Mouse (Mus musculus) right cerebral cortex, postnatal 25 days (tissue): Measurements from ENCODE around the gene Gm11549.

Experiments
- DNase-seq: peaks from one replicate; pipeline ENCODE4 v3.0.0; 2022

Gm11549 gene

DNA sequence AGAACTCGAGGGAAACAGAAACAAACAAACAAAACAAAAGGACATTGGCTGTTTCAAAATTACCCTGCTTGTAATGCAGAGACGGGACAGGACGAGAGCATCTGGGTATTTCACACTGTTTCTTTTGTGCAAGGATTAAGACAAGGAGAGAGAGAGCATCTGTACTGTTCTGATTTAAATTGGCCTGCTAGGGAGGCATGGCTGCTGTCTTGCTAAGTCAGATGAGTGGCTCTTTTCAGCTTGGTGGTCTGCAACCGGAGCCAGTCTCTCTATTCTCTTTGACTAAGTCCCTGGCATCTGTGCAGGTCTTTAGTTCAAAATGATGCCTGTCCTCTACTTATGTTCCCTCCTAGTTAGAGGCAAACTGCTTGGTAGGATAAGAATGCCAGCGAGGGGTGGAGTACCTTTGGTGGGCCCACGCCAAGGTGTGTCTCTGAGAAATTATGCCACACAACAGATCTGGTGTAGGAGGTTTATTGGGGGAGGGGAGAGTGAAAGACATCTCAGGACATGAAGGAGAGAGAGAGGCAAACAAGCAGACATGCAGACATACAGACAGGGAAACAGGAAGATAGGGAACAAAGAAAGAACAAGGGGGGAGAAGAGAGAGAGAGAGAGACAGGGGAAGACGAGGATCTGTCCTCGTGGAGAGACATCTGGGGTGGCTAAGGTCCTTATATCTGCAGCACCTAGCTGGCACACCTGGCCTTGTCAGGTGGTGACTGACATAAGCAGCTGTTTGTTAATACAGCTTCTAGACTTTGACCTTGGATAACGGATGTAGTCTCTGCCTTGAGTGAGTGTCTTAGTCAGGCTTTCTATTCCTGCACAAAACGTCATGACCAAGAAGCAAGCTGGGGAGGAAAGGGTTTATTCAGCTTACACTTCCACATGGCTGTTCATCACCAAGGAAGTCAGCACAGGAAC is 15.5 kb downstream of the Gm11549 start:
- DNase-seq = no peak

GRCm38 (mm10) chr3:36505306-36505705 is 16.3 kb downstream of the Gm11549 start:
- DNase-seq = no peak

GRCm38 (mm10) chr3:36501546-36501945 is 20.1 kb downstream of the Gm11549 start:
- DNase-seq = no peak

DNA sequence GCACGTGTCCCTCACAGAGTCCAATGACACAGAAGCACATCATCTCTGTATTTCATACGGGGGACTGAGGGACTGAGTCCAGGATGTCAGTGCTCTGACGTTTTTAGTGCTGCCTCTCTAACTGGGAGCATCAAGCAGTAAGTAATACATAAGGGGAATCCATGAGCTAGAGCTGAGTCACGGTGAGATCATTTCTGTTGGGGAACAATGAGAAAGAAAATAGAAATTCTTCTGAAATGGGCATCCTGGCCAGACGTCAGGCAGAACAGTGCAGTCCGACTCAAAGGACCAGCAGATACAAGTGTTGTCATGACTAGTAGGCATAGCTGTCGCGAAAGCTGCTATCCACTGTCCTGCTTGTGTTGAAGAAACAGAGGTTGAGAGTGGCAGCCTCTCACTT is 20.6 kb downstream of the Gm11549 start:
- no peak for DNase-seq

DNA sequence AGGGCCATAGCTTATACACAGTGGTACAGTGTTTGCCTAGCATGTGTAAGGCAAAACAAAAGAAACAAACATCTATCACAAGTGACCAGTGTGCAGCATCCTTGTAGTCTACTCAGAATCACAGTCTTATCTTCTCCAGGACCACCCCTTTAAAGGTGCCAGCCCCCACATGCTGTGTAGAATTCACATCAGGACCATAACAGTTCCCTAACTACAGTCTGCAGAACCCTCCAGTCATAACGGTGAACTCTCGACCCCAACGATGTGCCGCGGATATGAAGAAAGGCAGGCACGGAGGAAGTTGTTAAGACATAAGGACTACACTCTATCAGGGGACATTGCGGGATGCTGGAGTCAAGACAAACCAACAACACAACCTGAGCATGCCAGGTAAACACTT is 22.2 kb downstream of the Gm11549 start:
- no peak for DNase-seq

- DNase-seq = no peak
These were observed 23.4 kb downstream of the Gm11549 start for GRCm38 (mm10) chr3:36498224-36498623.

- peak; percentile 74 for DNase-seq
These were observed 24.9 kb downstream of the Gm11549 start for GRCm38 (mm10) chr3:36496746-36497145.

DNA sequence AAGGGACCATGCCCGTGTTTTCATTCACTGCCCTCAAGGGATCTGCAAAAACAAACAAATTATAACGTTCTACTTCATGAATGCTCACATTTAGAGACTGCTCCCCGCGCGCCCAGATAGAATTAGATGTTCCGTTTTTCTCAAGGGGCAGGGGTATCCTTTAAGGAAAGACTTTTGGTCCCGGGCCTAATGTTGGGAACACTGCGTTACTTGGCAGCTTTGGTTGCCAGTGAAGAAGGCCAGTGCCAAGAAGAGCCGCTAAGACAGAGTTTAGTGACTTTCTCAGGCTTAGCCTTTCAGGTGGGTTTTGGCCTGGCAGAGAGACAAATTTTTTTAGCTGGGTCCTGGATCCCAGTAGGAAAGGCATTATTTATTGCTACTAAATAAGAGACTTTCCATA is 25.3 kb downstream of the Gm11549 start:
- DNase-seq = no peak

DNA sequence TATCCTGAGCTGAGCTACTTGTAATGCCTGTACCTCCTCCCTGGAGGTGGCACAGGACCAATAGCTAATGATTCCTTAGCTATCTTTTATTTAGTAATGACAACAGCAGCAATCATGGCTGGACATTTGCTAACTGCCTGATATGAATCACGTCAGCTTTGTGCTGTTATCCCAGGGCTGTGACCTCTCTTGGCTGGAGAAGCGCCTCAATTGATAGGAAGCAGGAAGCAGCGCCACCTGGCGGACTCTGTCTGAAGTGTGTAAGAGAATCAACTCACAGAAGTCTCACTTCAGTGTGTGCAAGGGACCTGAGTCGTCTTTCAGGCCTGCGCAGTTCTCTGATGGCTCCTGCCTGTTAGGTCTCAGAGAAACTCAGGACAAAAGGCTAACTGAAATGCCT is 26.2 kb downstream of the Gm11549 start:
- DNase-seq = peak; percentile 73

DNA sequence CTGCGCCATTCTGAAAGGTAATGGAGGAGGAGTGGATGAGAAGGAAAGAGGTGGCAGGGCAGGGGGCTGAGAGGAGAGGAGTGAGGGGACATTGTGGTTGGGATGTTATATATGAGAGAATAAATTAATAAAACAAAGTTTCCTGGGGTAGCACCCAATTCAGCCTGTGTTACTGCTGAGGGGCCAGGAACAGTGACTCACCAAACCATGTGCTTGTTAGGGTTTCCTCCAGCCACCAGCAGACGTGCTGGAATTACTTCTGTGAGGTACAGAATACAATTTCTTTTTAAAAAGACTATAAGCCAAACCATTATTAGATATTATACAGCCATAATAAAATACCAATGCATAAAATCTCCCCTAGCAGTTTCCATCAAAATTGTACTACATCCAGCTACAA is 27.0 kb downstream of the Gm11549 start:
- no peak for DNase-seq

GRCm38 (mm10) chr3:36493641-36494283 is 27.9 kb downstream of the Gm11549 start:
- DNase-seq = no peak

DNA sequence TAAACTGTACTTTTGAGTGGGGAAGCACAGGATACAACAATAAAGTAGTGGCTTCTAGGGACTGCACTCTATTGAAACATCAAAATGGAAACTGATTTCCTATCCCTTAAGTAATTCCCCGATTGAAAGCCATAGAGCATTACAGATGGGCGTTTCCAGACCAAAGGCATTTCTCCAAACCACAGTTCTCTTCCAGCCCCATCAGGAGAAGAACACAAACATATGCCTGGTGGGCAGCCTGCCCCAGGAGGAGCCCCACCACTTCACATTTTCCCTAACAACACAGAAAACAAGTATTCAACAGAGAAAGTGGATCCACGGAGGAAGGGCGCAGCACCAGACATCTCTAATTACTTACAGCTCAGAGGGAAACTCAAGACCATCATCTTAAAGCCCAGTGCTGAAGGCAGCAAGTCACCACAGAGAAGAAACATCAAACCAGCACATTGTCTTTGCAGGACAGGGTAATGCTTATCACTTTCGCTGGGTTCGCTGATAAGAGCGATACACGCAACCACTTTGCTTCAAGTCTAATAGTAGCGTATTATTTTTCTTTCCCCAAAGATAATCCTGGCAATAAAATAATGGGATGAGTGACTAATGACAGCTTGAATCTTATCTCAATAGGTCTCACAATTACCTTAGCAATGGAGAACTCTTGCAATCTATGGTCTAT is 28.8 kb downstream of the Gm11549 start:
- DNase-seq = no peak

- DNase-seq = no peak
These were observed 30.1 kb downstream of the Gm11549 start for GRCm38 (mm10) chr3:36491535-36491934.

DNA sequence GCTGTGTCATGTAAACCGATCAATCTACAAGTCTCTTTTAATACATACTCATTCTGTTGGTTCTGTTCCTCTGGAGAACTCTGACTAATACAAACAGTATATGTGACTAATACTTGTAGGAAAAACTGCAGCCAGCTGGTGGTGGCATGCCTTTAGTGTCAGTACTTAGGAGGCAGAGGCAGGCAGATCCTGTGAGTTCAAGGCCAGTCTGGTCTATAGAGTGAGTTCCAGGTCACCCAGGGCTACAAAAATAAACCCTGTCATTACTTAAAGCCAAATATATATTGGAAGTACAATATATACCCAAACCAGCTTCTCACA is 32.1 kb downstream of the Gm11549 start:
- DNase-seq = no peak

DNA sequence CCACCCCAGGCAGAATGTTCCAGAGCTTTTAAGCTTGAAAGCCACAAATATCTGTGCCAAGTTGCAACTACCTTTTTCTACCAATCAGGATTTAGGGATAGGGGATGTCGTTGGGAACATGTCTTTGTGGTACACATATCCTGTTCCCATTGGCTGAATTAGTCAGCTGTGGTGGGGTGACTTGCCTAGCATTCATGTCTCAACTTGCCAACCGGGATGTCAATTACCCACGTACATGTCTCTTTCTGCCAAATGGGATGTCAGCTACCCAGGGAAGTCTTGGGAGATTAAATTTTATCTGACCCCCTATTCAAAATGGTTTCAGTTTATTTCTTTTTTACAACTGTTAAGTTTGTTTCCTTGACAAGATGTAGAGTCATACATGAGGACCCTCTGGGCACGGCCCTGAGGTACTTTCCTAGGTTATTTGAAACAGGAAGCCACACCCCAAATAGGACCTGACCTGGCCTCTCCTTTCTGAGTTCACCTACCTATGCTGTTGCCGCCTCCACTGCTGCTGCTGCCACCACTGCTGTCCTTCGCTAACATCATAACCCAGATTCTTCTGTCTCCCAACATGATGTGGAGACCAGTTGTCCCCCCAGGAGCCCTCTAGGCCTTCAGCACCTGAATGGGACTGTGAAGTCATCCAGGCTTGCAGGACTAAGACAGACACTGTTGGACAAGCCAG is 32.6 kb downstream of the Gm11549 start:
- DNase-seq = no peak

GRCm38 (mm10) chr3:36488367-36488766 is 33.2 kb downstream of the Gm11549 start:
- DNase-seq = no peak

DNA sequence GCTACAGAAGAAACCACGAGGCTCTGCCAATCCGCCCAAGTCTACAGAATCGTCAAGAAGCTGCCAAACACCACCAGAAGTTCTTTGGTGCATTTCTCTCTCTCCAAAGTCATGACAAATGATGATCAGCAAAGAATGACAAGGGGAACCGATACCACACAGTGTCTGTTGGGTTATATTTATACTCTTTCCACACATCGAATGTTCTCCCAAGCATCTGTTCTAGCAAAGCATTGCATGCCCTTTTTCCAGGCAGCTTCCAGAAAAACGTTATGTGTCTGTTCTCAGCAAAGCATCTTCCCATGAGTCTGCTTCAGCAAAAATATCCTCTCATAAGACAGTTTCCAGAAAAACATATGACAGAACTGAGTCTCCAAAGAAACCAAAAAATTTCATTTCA is 34.7 kb downstream of the Gm11549 start:
- no peak for DNase-seq

DNA sequence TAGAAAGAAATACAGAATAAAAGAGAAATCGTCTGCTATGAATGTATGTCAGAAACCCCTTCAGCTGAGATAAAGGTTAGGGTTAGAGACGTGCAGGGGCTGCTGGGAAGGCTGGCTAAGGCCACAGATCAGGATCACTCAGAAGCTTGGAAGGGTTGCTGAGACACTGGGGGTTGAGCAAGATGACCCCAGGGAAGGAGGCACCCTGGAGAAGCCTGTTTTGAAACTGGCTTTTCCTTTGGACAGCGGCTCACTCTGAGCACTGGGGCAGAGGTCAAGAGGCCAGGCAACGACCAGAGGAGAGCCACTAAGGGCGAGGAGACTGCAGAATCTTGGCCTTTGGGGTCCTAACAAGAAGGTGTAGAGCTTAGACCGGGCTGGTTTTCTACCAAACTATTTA is 35.4 kb downstream of the Gm11549 start:
- no peak for DNase-seq

DNA sequence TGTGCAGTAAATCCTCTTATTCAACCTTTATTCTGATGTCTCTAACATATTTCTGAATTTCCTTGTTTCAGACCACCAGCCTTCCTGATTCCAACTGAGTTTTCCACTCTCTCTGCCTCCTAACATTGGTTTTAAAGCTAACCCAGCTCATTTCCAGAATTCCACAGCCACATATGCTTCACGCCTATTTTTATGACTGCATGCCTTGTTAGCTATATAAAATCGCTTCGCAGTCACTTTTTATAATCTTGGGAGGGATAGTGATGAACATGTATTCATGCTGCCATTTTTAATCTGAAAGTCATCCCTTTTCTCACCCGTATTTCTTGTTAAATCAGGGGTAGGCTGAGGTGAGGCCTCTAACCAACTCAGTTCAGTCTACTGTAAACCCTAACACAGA is 37.3 kb downstream of the Gm11549 start:
- no peak for DNase-seq

- DNase-seq = no peak
These were observed 38.7 kb downstream of the Gm11549 start for GRCm38 (mm10) chr3:36482940-36483339.

- peak; percentile 26 for DNase-seq
These were observed 39.8 kb downstream of the Gm11549 start for GRCm38 (mm10) chr3:36481776-36482193.

- DNase-seq = no peak
These were observed 41.1 kb downstream of the Gm11549 start for GRCm38 (mm10) chr3:36480486-36480885.

GRCm38 (mm10) chr3:36478776-36479175 is 42.8 kb downstream of the Gm11549 start:
- DNase-seq = peak; percentile 27
